Mouse (Mus musculus) right cerebral cortex, adult 18-20 months (tissue): ENCODE measurements around the gene Lipa.
A peak's percentile ranks its signal among the peaks of the same experiment; 100 is the strongest.

Experiments
- DNase-seq: peaks from one replicate; pipeline ENCODE4 v3.0.0; 2022; ENCODE audit warnings: mixed read lengths

Lipa gene

GRCm38 (mm10) chr19:34526941-34527682, at the start of gene Lipa:
Gene Lipa, minus strand, starts transcription at chr19:34527474.
- DNase-seq = peak; percentile 96

GRCm38 (mm10) chr19:34573650-34574049, 46.4 kb upstream of the Lipa start:
- DNase-seq = no peak

- DNase-seq = no peak
These were observed 43.8 kb upstream of the Lipa start for GRCm38 (mm10) chr19:34571080-34571479.

GRCm38 (mm10) chr19:34569896-34570476, 42.7 kb upstream of the Lipa start:
- DNase-seq = no peak

- no peak for DNase-seq
These were observed 42.0 kb upstream of the Lipa start for GRCm38 (mm10) chr19:34568988-34569895.

- DNase-seq = no peak
These were observed 39.0 kb upstream of the Lipa start for GRCm38 (mm10) chr19:34566178-34566784.

GRCm38 (mm10) chr19:34562556-34562955, 35.3 kb upstream of the Lipa start:
- DNase-seq = no peak

GRCm38 (mm10) chr19:34556621-34557020, 29.3 kb upstream of the Lipa start:
- DNase-seq = no peak

GRCm38 (mm10) chr19:34554061-34554460, 26.8 kb upstream of the Lipa start:
- DNase-seq = no peak

- DNase-seq = no peak
These were observed 26.2 kb upstream of the Lipa start for GRCm38 (mm10) chr19:34553522-34553921.

GRCm38 (mm10) chr19:34553021-34553420, 25.7 kb upstream of the Lipa start:
- no peak for DNase-seq

- no peak for DNase-seq
These were observed 24.7 kb upstream of the Lipa start for GRCm38 (mm10) chr19:34551981-34552380.

GRCm38 (mm10) chr19:34550534-34551223, 23.4 kb upstream of the Lipa start, which contains the start of gene Ifit2:
Gene Ifit2, plus strand, starts transcription at chr19:34550694.
- DNase-seq = peak; percentile 77

- no peak for DNase-seq
These were observed 22.9 kb upstream of the Lipa start for GRCm38 (mm10) chr19:34550205-34550533.

- DNase-seq = peak; percentile 66
These were observed 20.7 kb upstream of the Lipa start for GRCm38 (mm10) chr19:34547976-34548375.

GRCm38 (mm10) chr19:34546211-34546610, 18.9 kb upstream of the Lipa start:
- no peak for DNase-seq

GRCm38 (mm10) chr19:34539422-34539821, 12.1 kb upstream of the Lipa start:
- no peak for DNase-seq

- DNase-seq = no peak
These were observed 4.9 kb upstream of the Lipa start for GRCm38 (mm10) chr19:34532061-34532751.

GRCm38 (mm10) chr19:34526321-34526923, 852 bp downstream of the Lipa start:
- DNase-seq = no peak

GRCm38 (mm10) chr19:34524646-34525045, 2.6 kb downstream of the Lipa start:
- DNase-seq = no peak

GRCm38 (mm10) chr19:34523106-34523725, 4.1 kb downstream of the Lipa start:
- DNase-seq = no peak
